Mouse (Mus musculus): Measurements from ENCODE around the gene Gast. TPM values are rescaled to one million over a fixed set of nuclear protein-coding genes. Genes with fewer than 3 reads are reported as not detected.

Gast gene
- polyA plus RNA-seq, 1 experiment from 2014 or later: not detected

DNA sequence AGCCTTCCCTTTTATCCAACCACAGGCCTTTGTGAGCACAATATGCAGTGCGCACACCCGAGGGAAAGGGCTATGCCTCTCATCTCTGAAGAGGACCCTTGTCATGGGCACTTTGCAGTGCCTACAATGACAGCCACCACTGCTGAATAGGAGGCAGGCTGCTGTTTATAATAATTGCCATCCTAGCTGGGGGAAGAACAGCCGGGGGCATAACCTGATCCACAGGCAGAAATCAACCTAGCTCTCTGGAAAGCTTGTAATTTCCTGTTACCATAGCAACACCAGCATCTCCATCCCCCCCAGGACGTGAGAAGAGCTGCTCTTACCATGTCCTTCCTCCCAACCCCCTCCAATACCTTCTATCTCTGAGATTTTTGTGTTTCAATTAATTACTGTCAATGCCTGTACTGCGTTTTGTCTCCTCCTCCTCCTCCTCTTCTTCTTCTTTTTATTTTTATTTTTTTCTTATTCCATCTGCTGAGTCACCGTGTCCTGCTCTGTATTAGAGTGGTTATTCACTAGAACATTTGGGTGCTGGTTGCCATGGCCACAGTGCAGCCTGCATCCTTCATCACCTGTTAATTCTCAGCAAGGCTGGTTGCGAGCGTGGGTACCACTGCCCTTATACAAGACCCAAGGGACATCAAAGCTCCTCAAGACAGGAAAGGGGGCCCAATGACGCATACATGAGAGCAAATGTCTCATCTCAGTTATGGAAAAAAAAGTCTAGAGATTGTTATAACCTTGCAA, 1.3 kb upstream of the Gast start:
- no peaks in the 10 kb centered on the region for H3K27me3 ChIP-seq (ENCODE audit: insufficient read depth, low read length)
- H3K36me3 ChIP-seq (replicated peaks; ENCODE audit: insufficient read depth, low read length): no peaks in the 10 kb centered on the region
- ATAC-seq (no peak), DNase-seq (no peak)
- 62% methylated on average over 9 of the region's 9 CpGs for WGBS (ENCODE audit: insufficient replicate concordance)
- H3K4me3 ChIP-seq (ENCODE audit: low read depth, low read length): no peak overlapping the region
- TF ChIP-seq CTCF (IDR thresholded peaks at IDR 0.05; ENCODE audit: low read depth) (no peak), EP300 (IDR thresholded peaks at IDR 0.05; ENCODE audit: low read depth) (no peak)
- H3K4me2 ChIP-seq (ENCODE audit: low read depth, low read length): no peak overlapping the region
- no peak overlapping the region for H3K9ac ChIP-seq (replicated peaks)
- no peaks in the 10 kb centered on the region for H3K9me3 ChIP-seq (ENCODE audit: low read length)
- no peak overlapping the region for H3K27ac ChIP-seq (ENCODE audit: low read depth)
- H3K4me1 ChIP-seq (ENCODE audit: insufficient read depth): no peaks in the 10 kb centered on the region; the same call in 1 of the 2 replicates

DNA sequence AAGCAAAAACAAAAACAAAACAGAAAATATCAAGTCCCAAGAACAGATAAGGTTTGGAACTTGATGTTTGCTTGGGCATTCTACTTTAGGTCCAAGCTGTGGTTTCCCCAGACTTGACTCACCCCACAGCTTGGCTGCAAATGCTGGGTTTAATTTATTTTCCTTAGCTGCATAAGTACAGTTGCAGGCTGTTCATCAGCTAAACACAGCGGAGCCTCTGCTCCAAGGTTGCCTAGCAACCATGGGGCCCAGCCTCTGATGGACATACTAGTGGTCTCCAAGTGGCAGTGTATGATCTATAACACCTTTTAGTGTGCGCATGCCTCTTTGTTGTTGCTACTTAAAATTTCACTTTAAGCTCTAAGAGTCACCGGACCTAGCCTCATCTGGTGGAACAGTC, 1.5 kb downstream of the Gast start:
- Histone ChIP-seq H3K27ac (ENCODE audit: low read depth) (no peak overlapping the region), H3K9me3 (ENCODE audit: low read length) (no peaks in the 10 kb centered on the region), H3K4me1 (ENCODE audit: insufficient read depth) (no peaks in the 10 kb centered on the region; the same call in 1 of the 2 replicates), H3K4me3 (ENCODE audit: low read depth, low read length) (no peak overlapping the region), H3K36me3 (replicated peaks; ENCODE audit: insufficient read depth, low read length) (no peaks in the 10 kb centered on the region), H3K27me3 (ENCODE audit: insufficient read depth, low read length) (no peaks in the 10 kb centered on the region), H3K4me2 (ENCODE audit: low read depth, low read length) (no peak overlapping the region), H3K9ac (replicated peaks) (no peak overlapping the region)
- WGBS (ENCODE audit: insufficient replicate concordance): 73% methylated on average over 3 of the region's 3 CpGs
- no peak for TF ChIP-seq EP300 (IDR thresholded peaks at IDR 0.05; ENCODE audit: low read depth)
- no peak for TF ChIP-seq CTCF (IDR thresholded peaks at IDR 0.05; ENCODE audit: low read depth)
- no peak for ATAC-seq
- DNase-seq: no peak

GRCm38 (mm10) chr11:100344269-100344668, 10.1 kb downstream of the Gast start:
- H3K4me2 ChIP-seq (ENCODE audit: low read depth, low read length): no peak overlapping the region
- no peak overlapping the region for H3K9ac ChIP-seq (replicated peaks)
- TF ChIP-seq CTCF (IDR thresholded peaks at IDR 0.05; ENCODE audit: low read depth) (no peak), EP300 (IDR thresholded peaks at IDR 0.05; ENCODE audit: low read depth) (no peak)
- H3K9me3 ChIP-seq (ENCODE audit: low read length): no peaks in the 10 kb centered on the region
- no peaks in the 10 kb centered on the region for H3K36me3 ChIP-seq (replicated peaks; ENCODE audit: insufficient read depth, low read length)
- H3K4me1 ChIP-seq (ENCODE audit: insufficient read depth): no peaks in the 10 kb centered on the region
- WGBS (ENCODE audit: insufficient replicate concordance): 54% methylated on average over 10 of the region's 10 CpGs
- H3K27ac ChIP-seq (ENCODE audit: low read depth): peak overlapping the region; percentile 66
- H3K4me3 ChIP-seq (ENCODE audit: low read depth, low read length): no peak overlapping the region
- no peaks in the 10 kb centered on the region for H3K27me3 ChIP-seq (ENCODE audit: insufficient read depth, low read length)
- DNase-seq: no peak
- ATAC-seq: no peak

DNA sequence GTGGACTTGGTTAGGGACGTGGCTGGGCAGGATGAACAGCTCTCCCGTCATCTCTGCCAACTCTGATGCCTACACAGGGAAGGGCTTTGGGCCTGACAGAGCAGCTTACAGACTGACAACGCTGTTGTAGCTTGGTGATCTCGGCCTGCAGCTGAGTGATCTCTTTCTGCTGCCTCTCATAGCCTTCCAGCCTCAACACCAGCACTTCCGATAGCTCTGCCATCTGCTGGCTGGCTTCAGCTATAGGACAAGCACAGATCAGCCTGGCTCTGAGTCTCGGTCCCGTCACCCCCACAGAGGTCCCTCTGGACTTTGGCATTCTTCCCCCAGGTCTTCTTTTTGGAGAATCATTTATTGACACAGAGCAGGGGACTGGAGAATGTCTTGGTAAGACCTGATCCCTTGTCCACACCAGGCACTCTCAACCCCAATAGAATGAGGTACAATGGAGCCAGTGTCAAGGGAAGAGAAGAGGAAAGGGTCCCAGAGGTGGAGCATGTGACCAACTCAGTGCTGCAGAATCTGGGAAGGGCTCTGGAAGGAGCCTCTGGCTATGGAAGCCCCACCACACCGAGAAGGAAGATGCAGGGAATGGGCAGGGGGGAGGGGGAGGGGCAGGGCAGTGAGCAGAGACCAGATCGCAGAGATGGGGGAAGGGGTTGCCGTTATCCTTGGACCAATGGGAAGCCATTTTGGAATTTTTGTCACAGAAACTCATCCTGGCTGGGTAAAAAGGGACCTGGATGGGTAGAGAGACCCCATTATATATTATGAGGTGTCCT, 18.1 kb downstream of the Gast start:
- no peaks in the 10 kb centered on the region for H3K36me3 ChIP-seq (replicated peaks; ENCODE audit: insufficient read depth, low read length)
- no peaks in the 10 kb centered on the region for H3K9me3 ChIP-seq (ENCODE audit: low read length)
- no peak overlapping the region for H3K4me2 ChIP-seq (ENCODE audit: low read depth, low read length)
- 33% methylated on average over 10 of the region's 10 CpGs for WGBS (ENCODE audit: insufficient replicate concordance)
- H3K9ac ChIP-seq (replicated peaks): no peak overlapping the region
- no peak for DNase-seq
- ATAC-seq: no peak
- H3K4me3 ChIP-seq (ENCODE audit: low read depth, low read length): no peak overlapping the region
- H3K27ac ChIP-seq (ENCODE audit: low read depth): no peak overlapping the region
- H3K27me3 ChIP-seq (ENCODE audit: insufficient read depth, low read length): peaks cover 53% of the 10 kb centered on the region
- TF ChIP-seq CTCF (IDR thresholded peaks at IDR 0.05; ENCODE audit: low read depth) (peak; percentile 47), EP300 (IDR thresholded peaks at IDR 0.05; ENCODE audit: low read depth) (no peak)
- H3K4me1 ChIP-seq (ENCODE audit: insufficient read depth): peaks cover 4% of the 10 kb centered on the region; the same call in 1 of the 2 replicates

DNA sequence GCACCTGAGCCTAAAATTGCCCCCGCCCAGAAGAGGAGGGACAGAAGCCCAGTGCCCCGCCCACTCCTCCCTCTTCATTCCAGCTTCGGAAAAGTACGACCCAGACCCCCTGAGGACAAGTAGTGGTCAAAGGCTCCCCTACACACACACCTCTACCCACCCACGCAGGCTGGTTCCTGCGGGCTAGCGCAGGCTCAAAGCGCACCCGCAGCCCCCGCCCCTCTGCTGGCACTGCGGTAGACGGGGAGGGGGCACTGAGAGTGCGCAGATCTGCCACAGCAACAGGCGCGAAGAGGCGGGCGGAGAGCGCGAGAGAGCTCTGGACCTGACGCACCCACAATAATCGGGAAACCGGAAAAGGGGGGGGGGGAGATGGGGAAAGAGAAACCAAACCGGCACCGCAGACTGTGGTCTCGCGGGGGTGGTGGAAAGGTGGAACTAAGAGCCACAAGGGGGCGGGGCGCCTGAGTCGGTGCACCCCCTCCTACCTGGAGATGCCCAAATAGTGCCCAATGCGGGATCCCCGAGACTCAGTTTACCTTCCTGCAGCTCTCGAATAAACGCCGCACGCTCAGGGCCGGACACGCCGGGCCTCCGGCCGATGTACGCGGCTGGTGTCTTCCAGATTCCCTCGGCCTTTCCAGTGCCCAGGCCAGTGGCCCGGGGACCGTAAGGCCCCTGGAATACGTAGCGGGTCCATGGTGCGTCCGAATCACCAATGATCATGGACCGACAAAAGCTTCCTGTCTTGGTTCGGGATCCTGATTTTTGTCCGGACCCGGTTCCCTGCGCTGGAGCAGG, 21.1 kb downstream of the Gast start:
- DNase-seq (peak; percentile 57), ATAC-seq (peak; percentile 38)
- Histone ChIP-seq H3K9ac (replicated peaks) (peak overlapping the region; percentile 32), H3K36me3 (replicated peaks; ENCODE audit: insufficient read depth, low read length) (no peaks in the 10 kb centered on the region), H3K4me3 (ENCODE audit: low read depth, low read length) (peak overlapping the region; percentile 64), H3K27ac (ENCODE audit: low read depth) (no peak overlapping the region), H3K27me3 (ENCODE audit: insufficient read depth, low read length) (peaks cover 75% of the 10 kb centered on the region), H3K4me2 (ENCODE audit: low read depth, low read length) (peak overlapping the region; percentile 87), H3K4me1 (ENCODE audit: insufficient read depth) (peaks cover 4% of the 10 kb centered on the region; the same call in 1 of the 2 replicates), H3K9me3 (ENCODE audit: low read length) (no peaks in the 10 kb centered on the region)
- no peak for TF ChIP-seq CTCF (IDR thresholded peaks at IDR 0.05; ENCODE audit: low read depth)
- TF ChIP-seq EP300 (IDR thresholded peaks at IDR 0.05; ENCODE audit: low read depth): no peak
- WGBS (ENCODE audit: insufficient replicate concordance): 1% methylated on average over 50 of the region's 54 CpGs
